Mouse (Mus musculus) lung, postnatal 25 days (tissue): Measurements from ENCODE around the gene Gm11127.
A peak's percentile ranks its signal among the peaks of the same experiment; 100 is the strongest.
"Not testable (repeated sequence)": the region's sequence is repeated elsewhere in the genome, so short reads cannot be mapped to it uniquely, and the experiment has no call there.

Source experiments
- DNase-seq: peaks from one replicate; pipeline ENCODE4 v3.0.0; 2022; ENCODE audit warnings: low spot score

Gm11127 gene

GRCm38 (mm10) chr17:36058362-36058761, at the start of gene Gm11127:
TSS of gene Gm11127 (minus strand) at chr17:36058371.
- DNase-seq, result not testable (repeated sequence)

GRCm38 (mm10) chr17:36102091-36102490, 43.9 kb upstream of the Gm11127 start:
- not testable (repeated sequence) for DNase-seq

GRCm38 (mm10) chr17:36099603-36100002, 41.4 kb upstream of the Gm11127 start:
- DNase-seq, result not testable (repeated sequence)

GRCm38 (mm10) chr17:36093936-36094335, 35.8 kb upstream of the Gm11127 start:
- DNase-seq, result no peak

GRCm38 (mm10) chr17:36092520-36092919, 34.3 kb upstream of the Gm11127 start:
- DNase-seq, result not testable (repeated sequence)

- not testable (repeated sequence) for DNase-seq
Measured at GRCm38 (mm10) chr17:36091933-36092332, 33.8 kb upstream of the Gm11127 start.

- not testable (repeated sequence) for DNase-seq
Measured at GRCm38 (mm10) chr17:36085976-36086375, 27.8 kb upstream of the Gm11127 start.

- no peak for DNase-seq
Measured at GRCm38 (mm10) chr17:36083870-36084451, 25.8 kb upstream of the Gm11127 start.

GRCm38 (mm10) chr17:36083266-36083869, 25.2 kb upstream of the Gm11127 start:
- peak; percentile 29 for DNase-seq

GRCm38 (mm10) chr17:36082519-36083232, 24.5 kb upstream of the Gm11127 start:
- not testable (repeated sequence) for DNase-seq

GRCm38 (mm10) chr17:36081901-36082300, 23.7 kb upstream of the Gm11127 start:
- not testable (repeated sequence) for DNase-seq

GRCm38 (mm10) chr17:36060829-36061228, 2.7 kb upstream of the Gm11127 start:
- peak; percentile 87 for DNase-seq

GRCm38 (mm10) chr17:36057927-36058326, 244 bp downstream of the Gm11127 start:
- not testable (repeated sequence) for DNase-seq

- no peak for DNase-seq
Measured at GRCm38 (mm10) chr17:36043286-36043685, 14.9 kb downstream of the Gm11127 start.

GRCm38 (mm10) chr17:36042610-36043169, 15.5 kb downstream of the Gm11127 start, which contains the start of the genes H2-T22 and Gm6034:
TSS of gene H2-T22 (minus strand) at chr17:36042747.
TSS of gene Gm6034 (plus strand) at chr17:36042961.
- DNase-seq, result peak; percentile 97

GRCm38 (mm10) chr17:36042055-36042454, 16.1 kb downstream of the Gm11127 start:
- not testable (repeated sequence) for DNase-seq

GRCm38 (mm10) chr17:36040604-36041003, 17.6 kb downstream of the Gm11127 start:
- DNase-seq, result not testable (repeated sequence)

GRCm38 (mm10) chr17:36036126-36036525, 22.0 kb downstream of the Gm11127 start:
- not testable (repeated sequence) for DNase-seq

GRCm38 (mm10) chr17:36035010-36035638, 23.0 kb downstream of the Gm11127 start:
- peak; percentile 79 for DNase-seq

- not testable (repeated sequence) for DNase-seq
Measured at GRCm38 (mm10) chr17:36034524-36034923, 23.6 kb downstream of the Gm11127 start.

- DNase-seq, result peak; percentile 84
Measured at GRCm38 (mm10) chr17:36032351-36032875, 25.8 kb downstream of the Gm11127 start, which contains the start of gene H2-T23. TSS of gene H2-T23 (minus strand) at chr17:36032855.
